Mouse (Mus musculus) ES-E14 (cell line): ENCODE measurements around the gene Abca7.

Experiments used
- CHD2 ChIP-seq: IDR thresholded peaks from 2 replicates; pipeline ENCODE4 v1.6.1; 2014; ENCODE audit warnings: mild to moderate bottlenecking, low read depth, low read length, inconsistent platforms
- MAFK ChIP-seq: IDR thresholded peaks from 2 replicates; pipeline ENCODE4 v1.6.1; 2014; ENCODE audit warnings: mild to moderate bottlenecking, low read depth, low read length, inconsistent platforms; ENCODE audit not compliant: insufficient read depth
- ZNF384 ChIP-seq: IDR thresholded peaks from 2 replicates; pipeline ENCODE4 v1.6.1; 2012; ENCODE audit warnings: low read depth, low read length, inconsistent platforms

GRCm38 (mm10) chr10:79969124-79969568 lies 27.1 kb upstream of the Abca7 start:
- TF ChIP-seq ZNF384, result no peak
- TF ChIP-seq CHD2, result no peak
- no peak for TF ChIP-seq MAFK
